Mouse (Mus musculus): ENCODE measurements around the gene Kcnq4. TPM values are rescaled to one million over a fixed set of nuclear protein-coding genes. Genes with fewer than 3 reads are reported as not detected.
A peak's percentile ranks its signal among the peaks of the same experiment; 100 is the strongest.

Gene Kcnq4
- total RNA-seq, 1 experiment from 2014 or later: 3.1 TPM

DNA sequence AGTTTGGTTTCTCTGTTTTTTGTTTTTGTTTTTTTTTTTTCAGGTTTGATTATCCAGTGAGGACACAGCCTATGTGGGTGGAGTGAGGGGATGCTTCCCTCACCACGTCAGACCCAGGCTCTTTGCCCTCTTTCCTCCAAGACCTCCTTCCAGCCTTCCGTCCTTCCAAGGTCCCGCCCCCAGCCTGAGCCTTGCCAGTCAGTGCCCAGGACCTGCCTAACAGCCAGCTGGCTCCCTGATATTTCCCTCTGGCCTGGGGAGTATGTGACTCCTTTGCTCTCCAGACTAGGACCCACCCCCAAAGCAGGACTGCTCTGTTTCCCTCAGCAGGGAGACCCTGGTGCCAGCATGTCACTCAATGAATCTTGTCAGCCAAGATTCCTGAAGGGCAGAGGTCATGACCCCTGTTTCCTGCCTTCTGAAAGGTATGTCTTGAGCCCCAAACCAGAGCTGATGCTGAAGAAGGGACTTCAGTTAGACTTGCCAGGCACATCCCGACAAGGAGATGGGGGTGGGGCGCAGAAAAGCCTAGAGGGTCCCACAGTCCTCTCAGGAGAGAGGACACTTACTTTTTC, 22.8 kb downstream of the Kcnq4 start:
- DNase-seq: no peak

- DNase-seq: no peak
Measured at GRCm38 (mm10) chr4:120721574-120721973, 26.8 kb downstream of the Kcnq4 start.

DNA sequence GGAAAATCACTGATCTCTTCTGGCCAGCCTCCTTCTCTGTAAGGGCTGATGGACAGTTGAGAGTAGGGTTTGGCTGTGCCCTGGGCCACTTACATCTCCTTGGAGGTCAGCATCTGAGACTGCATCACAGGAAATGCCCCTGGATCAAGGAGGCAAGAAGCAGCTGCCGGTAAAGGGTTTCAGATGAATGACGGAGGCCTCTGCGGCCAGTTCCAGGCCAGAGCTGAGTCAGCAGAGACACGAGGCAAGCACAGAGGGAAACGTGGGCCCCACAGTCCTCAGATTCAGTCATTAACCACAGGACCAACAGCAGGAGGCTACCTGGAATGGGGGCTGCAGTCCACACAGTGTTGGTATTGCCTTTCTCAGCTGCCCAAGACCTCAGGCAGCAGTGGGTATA, 29.3 kb downstream of the Kcnq4 start:
- DNase-seq: no peak

GRCm38 (mm10) chr4:120717591-120717990, 30.8 kb downstream of the Kcnq4 start:
- DNase-seq: no peak

DNA sequence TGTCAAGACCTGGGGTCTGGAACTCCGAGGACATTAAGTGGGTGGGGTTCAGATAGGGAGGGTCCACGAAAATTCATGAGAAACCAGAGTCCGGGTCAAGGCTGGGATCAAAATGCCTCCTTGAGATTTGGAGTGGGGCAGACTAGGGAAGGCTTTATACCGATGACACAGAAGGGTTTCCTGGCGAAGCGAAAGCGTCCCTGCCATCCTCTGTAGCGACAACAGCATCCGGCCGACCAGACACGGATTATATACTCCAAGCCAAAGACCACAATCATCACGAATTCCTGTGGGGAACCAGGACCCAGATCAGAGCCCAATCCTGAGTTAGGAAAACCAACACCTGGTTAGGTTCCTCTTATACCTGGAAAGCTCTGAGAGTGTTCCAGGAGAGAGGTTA, 31.6 kb downstream of the Kcnq4 start:
- no peak for DNase-seq

DNA sequence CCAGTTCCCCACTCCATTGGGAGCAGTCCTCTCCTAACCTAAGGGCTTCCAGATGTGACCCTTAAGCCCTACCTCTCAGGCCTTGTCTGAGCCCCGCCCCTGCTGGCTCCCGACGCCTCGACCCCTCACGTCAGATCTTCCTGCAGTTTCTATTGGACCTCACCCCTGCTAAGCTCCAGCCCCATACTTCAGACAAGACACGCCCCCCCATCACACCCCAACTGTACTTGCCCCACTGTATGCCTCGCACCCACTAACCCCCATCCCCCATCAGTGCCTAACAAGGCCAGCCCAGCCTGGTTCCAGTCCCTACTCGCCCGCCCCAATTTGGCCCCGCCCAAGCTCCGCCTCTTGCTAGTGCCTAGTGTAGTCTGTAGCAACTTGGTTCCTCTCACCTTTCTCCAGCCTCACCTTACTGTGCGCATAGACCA, 32.3 kb downstream of the Kcnq4 start:
- peak; percentile 78 for DNase-seq

- no peak for DNase-seq
Measured at GRCm38 (mm10) chr4:120713856-120714497, 34.4 kb downstream of the Kcnq4 start.

DNA sequence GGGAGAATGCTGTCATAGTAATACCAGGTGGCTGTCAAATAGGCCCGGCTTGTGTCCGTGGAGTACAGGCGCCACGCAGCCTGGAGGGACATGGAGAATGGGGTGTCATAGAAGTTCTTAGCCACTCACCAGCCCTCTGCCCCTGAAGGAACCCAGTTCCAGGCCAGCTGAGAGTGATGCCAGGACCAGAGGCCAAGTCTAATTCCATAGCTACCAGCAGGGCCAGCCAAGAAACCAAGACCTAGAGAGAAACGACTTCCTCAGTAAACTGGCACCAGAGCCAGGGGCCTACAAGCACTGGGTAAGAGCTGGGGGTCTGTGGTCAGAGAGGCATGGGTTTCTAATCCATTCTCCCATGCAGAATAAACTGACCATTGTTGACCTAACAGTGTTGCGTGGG, 35.4 kb downstream of the Kcnq4 start:
- DNase-seq: no peak

GRCm38 (mm10) chr4:120712236-120712635, 36.2 kb downstream of the Kcnq4 start:
- DNase-seq: no peak

GRCm38 (mm10) chr4:120702511-120702910, 45.9 kb downstream of the Kcnq4 start:
- no peak for DNase-seq

- DNase-seq: peak; percentile 41
Measured at GRCm38 (mm10) chr4:120702056-120702455, 46.4 kb downstream of the Kcnq4 start.

DNA sequence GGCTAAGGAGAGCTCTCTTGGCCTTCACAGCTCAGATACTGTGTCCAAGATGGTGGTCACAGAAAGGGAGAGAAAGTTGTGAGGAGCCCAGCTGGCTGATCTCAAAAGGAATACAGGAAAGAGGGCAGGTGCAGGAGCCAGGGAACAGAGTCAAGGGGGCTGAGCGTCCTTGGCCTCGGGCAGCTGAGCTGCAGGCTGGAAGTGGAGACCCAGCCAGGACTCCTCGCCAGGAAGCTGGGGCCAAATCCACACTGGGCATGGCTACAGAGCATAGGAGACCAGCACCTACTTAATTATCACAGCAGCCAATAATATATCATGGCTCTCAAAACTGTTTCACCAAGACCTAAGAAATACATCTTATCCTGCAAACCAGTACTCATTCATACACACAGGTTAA, 47.2 kb downstream of the Kcnq4 start:
- peak; percentile 33 for DNase-seq

DNA sequence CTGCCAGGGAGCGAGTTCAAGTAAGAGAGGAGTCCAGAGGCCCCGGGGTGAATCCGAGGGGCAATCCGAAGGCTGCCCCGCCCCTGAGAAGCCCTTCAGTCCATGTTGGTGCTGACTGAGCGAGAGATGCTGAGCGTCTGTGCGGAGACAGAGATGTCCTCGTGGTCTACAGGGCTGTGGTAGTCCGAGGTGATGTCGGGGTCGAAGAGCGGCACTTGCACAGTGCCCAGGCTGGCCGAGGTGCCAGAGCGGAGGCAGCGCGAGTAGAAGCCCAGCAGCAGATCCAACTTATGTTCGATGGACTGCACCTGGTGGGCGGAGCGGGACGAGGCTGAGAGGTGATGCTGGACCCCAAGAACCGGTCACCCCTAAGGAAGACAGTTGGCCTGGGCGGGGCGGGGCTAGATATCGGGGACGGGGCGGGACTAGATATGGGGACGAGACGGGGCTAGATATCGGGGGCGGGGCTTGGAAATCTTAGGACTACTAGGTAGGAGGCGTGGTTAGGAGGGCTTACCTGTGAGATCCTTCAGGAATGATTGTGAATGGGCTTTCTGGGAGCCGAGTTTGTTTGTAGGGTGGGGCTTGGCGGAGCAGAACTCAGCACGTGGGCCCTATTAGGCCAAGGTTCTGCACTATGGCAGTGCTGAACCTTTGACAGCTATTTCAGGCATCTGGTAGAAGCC, 50.5 kb downstream of the Kcnq4 start:
- DNase-seq: no peak

DNA sequence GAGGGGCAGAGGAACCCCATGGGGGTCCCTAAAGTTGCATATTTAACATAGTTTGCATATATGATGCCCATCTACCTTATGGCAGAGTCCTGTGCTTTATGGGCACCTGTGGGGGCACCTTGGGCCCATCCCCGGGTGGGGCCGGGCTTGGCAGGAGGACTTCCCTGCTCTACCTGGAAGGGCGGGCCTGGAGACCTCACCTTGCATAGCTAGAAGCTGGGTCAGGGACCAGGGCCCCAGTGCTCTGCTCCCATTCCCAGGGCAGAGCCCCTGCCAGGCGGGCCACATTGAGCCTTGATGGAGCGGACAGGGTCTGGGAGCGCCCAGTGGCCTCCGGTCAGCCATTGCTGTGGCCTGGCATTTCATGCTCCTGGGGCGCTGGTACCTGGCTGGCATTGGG, 51.1 kb downstream of the Kcnq4 start:
- DNase-seq: no peak

- peak; percentile 87 for DNase-seq
Measured at GRCm38 (mm10) chr4:120692717-120693116, 55.7 kb downstream of the Kcnq4 start.

DNA sequence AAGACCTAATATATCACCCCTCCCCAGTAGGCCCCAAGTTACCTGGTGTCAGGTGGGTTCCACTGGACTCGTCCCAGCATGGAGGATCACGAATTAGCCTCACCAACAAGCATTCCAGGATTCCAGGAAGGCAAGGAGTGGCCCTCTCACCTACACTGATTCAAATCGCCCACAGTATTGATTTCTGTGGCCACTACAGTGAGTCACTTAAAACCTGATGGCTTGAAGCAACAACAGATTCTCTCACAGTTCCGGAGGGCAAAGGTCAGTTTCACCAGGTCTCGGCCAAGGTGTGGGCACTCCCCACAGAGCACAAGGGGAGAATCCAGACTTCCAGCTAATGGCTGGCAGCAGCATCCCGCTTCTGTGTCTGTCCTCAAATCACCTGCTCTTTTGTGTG, 59.1 kb downstream of the Kcnq4 start:
- DNase-seq: no peak

DNA sequence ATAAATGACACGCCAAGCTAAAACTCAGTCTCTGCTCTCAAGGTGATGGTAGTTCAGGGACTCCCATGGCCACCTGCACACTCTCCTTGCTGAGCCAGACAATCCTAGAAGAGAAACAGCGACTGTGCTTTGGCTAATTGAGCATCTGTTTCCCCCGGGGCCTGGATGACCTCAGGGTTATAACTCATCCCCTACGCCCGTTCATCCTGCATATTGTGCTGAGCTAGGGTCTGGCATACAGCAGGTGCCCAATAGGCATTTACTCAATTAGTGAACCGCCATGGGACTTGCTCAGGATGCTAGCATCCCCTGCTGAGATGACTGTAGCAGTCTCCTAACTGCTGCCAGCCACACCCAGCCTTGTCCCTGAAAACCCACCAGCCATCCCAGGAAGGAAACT, 61.1 kb downstream of the Kcnq4 start:
- no peak for DNase-seq

- DNase-seq: no peak
Measured at GRCm38 (mm10) chr4:120683278-120683997, 65.0 kb downstream of the Kcnq4 start.

- peak; percentile 67 for DNase-seq
Measured at GRCm38 (mm10) chr4:120682168-120682567, 66.2 kb downstream of the Kcnq4 start.

DNA sequence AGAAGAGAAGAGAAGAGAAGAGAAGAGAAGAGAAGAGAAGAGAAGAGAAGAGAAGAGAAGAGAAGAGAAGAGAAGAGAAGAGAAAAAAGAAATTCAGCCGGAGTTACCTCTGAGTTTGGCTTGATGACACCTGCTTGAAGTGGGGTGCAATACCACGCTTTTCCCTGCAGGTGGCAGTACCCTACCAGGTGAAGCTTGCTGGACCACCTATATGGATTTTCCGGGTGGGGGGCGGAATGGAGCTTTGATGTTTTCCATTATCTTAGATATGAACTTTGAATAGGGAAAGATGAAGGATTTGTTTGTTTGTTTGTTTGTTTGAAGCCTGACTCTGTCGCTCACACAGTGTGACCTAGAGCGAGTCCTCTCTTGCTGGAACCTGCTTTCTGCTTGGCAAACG, 67.5 kb downstream of the Kcnq4 start:
- peak; percentile 15 for DNase-seq

GRCm38 (mm10) chr4:120675640-120676039, 72.8 kb downstream of the Kcnq4 start:
- no peak for DNase-seq

- no peak for DNase-seq
Measured at GRCm38 (mm10) chr4:120674775-120675451, 73.5 kb downstream of the Kcnq4 start.

GRCm38 (mm10) chr4:120673606-120674005, 74.8 kb downstream of the Kcnq4 start:
- peak; percentile 66 for DNase-seq

All from adrenal gland, postnatal 14 days (tissue).